Mouse (Mus musculus) retina, adult 2 months (tissue): Measurements from ENCODE around the gene Snrpd2.

Experiments
- DNase-seq: peaks from one replicate; pipeline ENCODE4 v3.0.0-alpha.2; 2012; ENCODE audit warnings: low read depth, low spot score

Snrpd2 gene

GRCm38 (mm10) chr7:19178035-19178434 is 28.5 kb downstream of the Snrpd2 start:
- DNase-seq: no peak

DNA sequence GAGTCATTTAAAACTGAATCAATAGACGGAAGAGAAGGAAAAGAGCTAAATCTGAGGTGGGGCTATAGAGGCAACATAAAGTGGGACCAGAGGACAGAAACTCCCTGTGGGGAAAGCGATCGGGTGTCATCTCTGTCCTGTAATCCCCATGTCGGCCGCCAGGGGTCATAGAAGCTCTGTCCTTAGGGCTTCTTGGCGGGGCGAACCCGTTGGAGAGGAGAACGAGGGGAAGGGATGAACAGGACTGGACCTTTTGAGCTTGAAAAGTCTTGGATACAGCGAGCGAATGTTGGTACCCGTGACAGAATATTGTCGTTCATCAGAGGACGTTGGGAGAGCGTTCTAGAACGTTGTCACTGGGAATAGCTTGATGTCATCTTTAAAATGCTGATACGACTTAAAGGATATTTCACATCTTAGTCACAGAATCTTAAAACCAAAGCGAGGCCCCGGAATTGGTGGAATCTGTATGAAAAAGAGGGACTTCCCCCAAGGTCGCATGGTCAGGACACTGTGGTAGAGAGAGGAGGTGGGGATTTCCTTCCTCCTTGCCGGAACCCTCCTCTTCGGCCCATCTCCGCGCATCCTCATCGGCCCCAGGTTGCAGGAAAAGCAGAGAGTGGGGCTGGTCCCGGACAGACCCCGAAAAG is 29.0 kb downstream of the Snrpd2 start:
- peak; percentile 68 for DNase-seq

- DNase-seq: peak; percentile 53
Observed at GRCm38 (mm10) chr7:19179173-19179572, 29.7 kb downstream of the Snrpd2 start.

GRCm38 (mm10) chr7:19179936-19180335 is 30.4 kb downstream of the Snrpd2 start:
- no peak for DNase-seq

DNA sequence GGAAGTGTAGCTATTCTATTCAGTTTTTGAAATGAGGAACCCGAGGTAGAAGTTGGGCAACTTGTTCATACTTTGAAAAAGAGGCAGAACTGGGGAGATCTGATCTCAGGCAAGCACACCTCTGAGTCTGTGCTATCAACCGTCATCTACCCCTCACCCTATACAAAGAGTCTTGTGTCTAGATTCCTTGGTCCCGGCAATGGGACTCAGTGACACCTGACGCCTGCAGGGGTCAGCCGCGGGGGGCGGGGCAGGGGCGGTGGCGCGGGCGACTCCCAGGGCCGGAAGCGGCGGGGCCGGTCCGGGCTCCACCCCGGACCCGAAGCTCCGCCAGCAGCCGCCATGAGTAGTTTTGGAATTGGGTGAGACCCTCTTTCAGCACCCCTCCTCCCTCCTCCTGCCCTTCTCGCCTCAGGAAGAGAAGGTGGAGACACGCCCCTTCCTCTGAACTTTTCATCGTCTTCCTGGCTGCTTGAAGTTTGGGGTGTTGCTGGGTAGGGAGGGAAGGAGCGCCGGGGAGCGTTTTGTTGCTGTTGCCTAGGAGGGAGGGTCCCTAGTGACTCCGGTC is 31.4 kb downstream of the Snrpd2 start:
- no peak for DNase-seq

DNA sequence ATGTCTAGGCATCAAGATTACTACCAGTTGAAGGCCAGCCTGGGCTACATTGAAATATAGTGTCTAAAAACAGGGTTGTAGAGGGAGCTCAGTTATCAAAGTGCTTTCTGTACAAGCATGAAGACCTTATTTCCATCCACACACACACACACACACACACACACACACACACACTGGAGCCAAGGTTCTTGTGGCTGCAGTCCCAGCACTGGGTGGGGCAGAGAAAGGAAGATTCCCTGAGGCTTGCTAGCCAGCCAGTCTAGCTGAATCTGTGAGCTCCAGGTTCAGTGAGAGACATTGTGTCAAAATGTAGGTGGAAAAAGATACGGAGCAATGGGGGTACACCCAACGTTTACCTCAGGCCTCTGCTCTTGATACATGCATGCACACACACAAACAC is 34.7 kb downstream of the Snrpd2 start:
- no peak for DNase-seq

GRCm38 (mm10) chr7:19184758-19185157 is 35.2 kb downstream of the Snrpd2 start:
- DNase-seq: no peak

- no peak for DNase-seq
Observed at GRCm38 (mm10) chr7:19194676-19195075, 45.2 kb downstream of the Snrpd2 start.

GRCm38 (mm10) chr7:19196676-19197075 is 47.2 kb downstream of the Snrpd2 start:
- no peak for DNase-seq

- DNase-seq: no peak
Observed at GRCm38 (mm10) chr7:19197985-19198384, 48.5 kb downstream of the Snrpd2 start.

DNA sequence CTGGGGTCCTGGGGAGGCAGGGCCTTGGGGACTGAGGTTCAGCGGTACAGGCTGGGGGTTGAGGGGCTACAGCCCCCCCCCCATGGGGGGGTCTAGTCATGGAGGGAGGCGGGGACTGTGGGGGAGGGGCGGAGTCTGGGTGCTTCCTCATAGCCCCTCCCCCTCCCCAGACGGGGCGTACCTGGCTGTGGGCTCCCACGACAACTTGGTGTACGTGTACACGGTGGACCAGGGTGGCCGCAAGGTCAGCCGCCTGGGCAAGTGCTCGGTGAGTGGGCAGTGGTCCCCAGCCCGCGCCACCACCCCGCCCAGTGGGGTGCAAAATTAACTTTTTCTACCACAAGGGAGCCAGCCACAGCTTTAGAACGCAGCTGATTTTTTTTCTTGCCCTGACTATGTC is 52.1 kb downstream of the Snrpd2 start:
- no peak for DNase-seq

GRCm38 (mm10) chr7:19202065-19202850 is 52.7 kb downstream of the Snrpd2 start:
- DNase-seq: no peak
